ENCODE assay signal across 8 mouse cellular contexts in genomic region chr1:192092879-192093660, GRCm38 (mm10). TPM values are rescaled to one million over a fixed set of nuclear protein-coding genes. Genes with fewer than 3 reads are reported as not detected.
DNase-seq lines count a peak whose midpoint lies in the region; ATAC-seq and TF ChIP-seq lines count a peak whose summit lies in the region.

No protein-coding gene starts in this region.

- peak overlapping the region; percentile 95 for H3K4me2 ChIP-seq in hindbrain, postnatal 0 days (ENCODE audit: low read depth, low read length)

- no peaks in the 10 kb centered on the region for H3K4me1 ChIP-seq in cortical plate, adult 2 months (ENCODE audit: control insufficient read depth, insufficient read depth, low read length)
- H3K4me1 ChIP-seq in hindbrain, postnatal 0 days (ENCODE audit: insufficient read depth, low read length): no peaks in the 10 kb centered on the region

- peak; percentile 87 for ATAC-seq in hindbrain, postnatal 0 days
- peak; percentile 74 for ATAC-seq in megakaryocyte, adult 5-6 weeks (ENCODE audit: poor library complexity, severe bottlenecking)

- peak; percentile 97 for TF ChIP-seq CTCF in cortical plate, adult 2 months (IDR thresholded peaks at IDR 0.05; ENCODE audit: extremely low read depth, insufficient read depth, low read length)
- peak; percentile 96 for TF ChIP-seq CTCF in hindbrain, postnatal 0 days (IDR thresholded peaks at IDR 0.05; ENCODE audit: low read depth)
- peak; percentile 92 for TF ChIP-seq CTCF in left cerebral cortex, adult 2 months (IDR thresholded peaks at IDR 0.05)

- peak; percentile 76 to 80 for DNase-seq in adrenal gland, adult 18-20 months (ENCODE audit: low spot score in 2 of 2)
- peak; percentile 78 to 80 for DNase-seq in gastrocnemius, adult 8-10 months (ENCODE audit: low spot score in 2 of 2)
- peak; percentile 92 for DNase-seq in hindbrain, postnatal 0 days (ENCODE audit: low spot score)
- peak; percentile 84 to 86 for DNase-seq in left cerebral cortex, adult 2 months (ENCODE audit: extremely low spot score in 1 of 2, low spot score in 2 of 2)
- DNase-seq in right cerebral cortex, postnatal 10 days (ENCODE audit: low spot score in 2 of 2): peak; percentile 90 to 93
- DNase-seq in urinary bladder, postnatal 36 days (ENCODE audit: low spot score in 2 of 2): peak; percentile 83 to 85

- H3K9ac ChIP-seq in hindbrain, postnatal 0 days (replicated peaks; ENCODE audit: low read length): no peak overlapping the region

- peak overlapping the region; percentile 65 for H3K4me3 ChIP-seq in cortical plate, adult 2 months (ENCODE audit: insufficient read depth, low read length)
- peak overlapping the region; percentile 65 for H3K4me3 ChIP-seq in hindbrain, postnatal 0 days (ENCODE audit: low read length)
- H3K4me3 ChIP-seq in left cerebral cortex, adult 2 months: peak overlapping the region; percentile 78

- H3K27ac ChIP-seq in cortical plate, adult 2 months (ENCODE audit: insufficient read depth, low read length): no peak overlapping the region
- H3K27ac ChIP-seq in hindbrain, postnatal 0 days: no peak overlapping the region
- H3K27ac ChIP-seq in left cerebral cortex, adult 2 months: no peak overlapping the region

- intact Hi-C loops in left cerebral cortex, adult 2 months (cut with DNase I): loop anchor here (1.0 kb wide), 3 partner anchors 102 to 259 kb away; no protein-coding TSS in a partner anchor

- no peaks in the 10 kb centered on the region for H3K9me3 ChIP-seq in hindbrain, postnatal 0 days (ENCODE audit: low read length)

- TF ChIP-seq POLR2A in cortical plate, adult 2 months (IDR thresholded peaks at IDR 0.05; ENCODE audit: extremely low read depth, insufficient read depth, low read length): no peak

- H3K27me3 ChIP-seq in hindbrain, postnatal 0 days (ENCODE audit: insufficient read depth, low read length): peaks cover 10% of the 10 kb centered on the region; the same call in 1 of the 2 replicates

- H3K36me3 ChIP-seq in hindbrain, postnatal 0 days (ENCODE audit: insufficient read depth, low read length): no peaks in the 10 kb centered on the region

- 33% methylated on average over 16 of the region's 16 CpGs for WGBS in hindbrain, postnatal 0 days

RNA-seq across cellular contexts. Expression of gene Traf5, which starts 0.7 kb away (rescaled TPM):
- 1 to 10 TPM; 2.8 to 9.7 TPM for total RNA-seq in adrenal gland, adult 18-20 months (2021)
- 9.5 and 9.6 TPM in 2 replicates for polyA plus RNA-seq in cortical plate, adult 2 months (2012; rRNA removed)
- total RNA-seq in gastrocnemius, adult 8-10 months (2022): 1 to 10 TPM; 1.5 to 3.7 (median 2.6) TPM
- 0.58 and 7.3 TPM in 2 replicates for total RNA-seq in hindbrain, postnatal 0 days (2014; rRNA removed)
- polyA plus RNA-seq in hindbrain, postnatal 0 days (2015; fragmentation: Nextera tagmentation; extraction: Ambion mirVana): 1.4 and 2.0 TPM in 2 replicates
- 1 to 10 TPM; 4.5 to 7.6 TPM for total RNA-seq in left cerebral cortex, adult 2 months (2021)
- 26.7 and 33.1 TPM in 2 replicates for total RNA-seq in megakaryocyte, adult 5-6 weeks (2015)
- 15.8 and 18.9 TPM in 2 replicates for total RNA-seq in megakaryocyte, adult 5-6 weeks (2017)

RNA-seq across cellular contexts. Expression of gene Rcor3, which starts 44.8 kb away (rescaled TPM):
- 10 to 100 TPM; 19.7 to 20.6 TPM for total RNA-seq in adrenal gland, adult 18-20 months (2021)
- 30.0 and 32.3 TPM in 2 replicates for polyA plus RNA-seq in cortical plate, adult 2 months (2012; rRNA removed)
- 10 to 100 TPM; 26.7 to 34.1 (median 29.1) TPM for total RNA-seq in gastrocnemius, adult 8-10 months (2022)
- 24.2 and 31.2 TPM in 2 replicates for total RNA-seq in hindbrain, postnatal 0 days (2014; rRNA removed)
- 50.0 and 51.3 TPM in 2 replicates for polyA plus RNA-seq in hindbrain, postnatal 0 days (2015; fragmentation: Nextera tagmentation; extraction: Ambion mirVana)
- total RNA-seq in left cerebral cortex, adult 2 months (2021): 10 to 100 TPM; 31.8 to 37.4 TPM
- 22.4 and 25.1 TPM in 2 replicates for total RNA-seq in megakaryocyte, adult 5-6 weeks (2015)
- 15.7 and 18.3 TPM in 2 replicates for total RNA-seq in megakaryocyte, adult 5-6 weeks (2017)
